9 mouse cellular contexts compared by ENCODE assay signal in genomic region chrX:21062544-21062890, GRCm38 (mm10). TPM values are rescaled to one million over a fixed set of nuclear protein-coding genes. Genes with fewer than 3 reads are reported as not detected.
A peak's percentile ranks its signal among the peaks of the same experiment; 100 is the strongest.
DNase-seq lines count a peak whose midpoint lies in the region; ATAC-seq and TF ChIP-seq lines count a peak whose summit lies in the region.
"Had no signal": no experiment of that assay in that cellular context is flagged by ENCODE, and none has a peak within 500 bp of the region (broad histone marks: within the 10 kb centered on the region; RNA-seq: fewer than 3 reads in every experiment).

No protein-coding gene starts in this region.

- TF ChIP-seq CTCF in intestine, postnatal 0 days (IDR thresholded peaks at IDR 0.05; ENCODE audit: low read depth) = no peak

- peak; percentile 2 for DNase-seq in layer of hippocampus, adult 11-12 months (ENCODE audit: low spot score)
- DNase-seq in layer of hippocampus, adult 9-11 months = no peak
- no peak for DNase-seq in forebrain, embryonic 11.5 days (ENCODE audit: low spot score)
- DNase-seq in cerebellum, adult 11 months = no peak
- no peak for DNase-seq in kidney, adult 18-20 months

- H3K27me3 ChIP-seq in forebrain, embryonic 11.5 days (ENCODE audit: control insufficient read depth, insufficient read depth, low read length) = no peaks in the 10 kb centered on the region
- no peaks in the 10 kb centered on the region for H3K27me3 ChIP-seq in intestine, postnatal 0 days (replicated peaks; ENCODE audit: control insufficient read depth, insufficient read depth, low read length)
- no peaks in the 10 kb centered on the region for H3K27me3 ChIP-seq in neural tube, embryonic 13.5 days

- no peak overlapping the region for H3K4me3 ChIP-seq in forebrain, embryonic 11.5 days (ENCODE audit: low read depth, low read length)
- H3K4me3 ChIP-seq in intestine, postnatal 0 days (ENCODE audit: low read depth, low read length) = peak overlapping the region; percentile 51; the same call in 1 of the 2 replicates
- H3K4me3 ChIP-seq in neural tube, embryonic 13.5 days = peak overlapping the region; percentile 49

- H3K9ac ChIP-seq in forebrain, embryonic 11.5 days (ENCODE audit: low read length) = peak overlapping the region; percentile 17; the same call in 1 of the 2 replicates
- no peak overlapping the region for H3K9ac ChIP-seq in intestine, postnatal 0 days (ENCODE audit: low read depth, low read length)
- peak overlapping the region; percentile 56; the same call in 1 of the 2 replicates for H3K9ac ChIP-seq in neural tube, embryonic 13.5 days

- H3K4me1 ChIP-seq in forebrain, embryonic 11.5 days (replicated peaks; ENCODE audit: control insufficient read depth, insufficient read depth, low read length) = no peaks in the 10 kb centered on the region
- H3K4me1 ChIP-seq in intestine, postnatal 0 days (replicated peaks; ENCODE audit: control insufficient read depth, insufficient read depth, low read length) = no peaks in the 10 kb centered on the region
- H3K4me1 ChIP-seq in neural tube, embryonic 13.5 days (replicated peaks) = no peaks in the 10 kb centered on the region

- 72% methylated on average over 3 of the region's 3 CpGs for WGBS in forebrain, embryonic 11.5 days
- WGBS in intestine, postnatal 0 days = 74% methylated on average over 3 of the region's 3 CpGs
- 62% methylated on average over 3 of the region's 3 CpGs for WGBS in neural tube, embryonic 13.5 days

- peak overlapping the region; percentile 35; the same call in 1 of the 2 replicates for H3K4me2 ChIP-seq in forebrain, embryonic 11.5 days (ENCODE audit: low read depth, low read length, severe bottlenecking)
- peak overlapping the region; percentile 60 for H3K4me2 ChIP-seq in intestine, postnatal 0 days (replicated peaks; ENCODE audit: low read depth)
- peak overlapping the region; percentile 48 for H3K4me2 ChIP-seq in neural tube, embryonic 13.5 days

- H3K9me3 ChIP-seq in forebrain, embryonic 11.5 days (ENCODE audit: control insufficient read depth, low read length) = no peaks in the 10 kb centered on the region
- H3K9me3 ChIP-seq in intestine, postnatal 0 days (ENCODE audit: control insufficient read depth) = no peaks in the 10 kb centered on the region
- no peaks in the 10 kb centered on the region for H3K9me3 ChIP-seq in neural tube, embryonic 13.5 days

- no peak overlapping the region for H3K27ac ChIP-seq in forebrain, embryonic 11.5 days (ENCODE audit: low read depth, low read length)
- no peak overlapping the region for H3K27ac ChIP-seq in intestine, postnatal 0 days (ENCODE audit: low read depth, low read length)
- 0 out of 2 replicates have a peak overlapping the region, but pooled peaks have one; percentile 74 for H3K27ac ChIP-seq in neural tube, embryonic 13.5 days (replicated peaks)

- 0 out of 2 replicates have a peak, but pooled peaks have one; percentile 19 for ATAC-seq in forebrain, embryonic 11.5 days (replicated peaks; ENCODE audit: low FRiP score)
- no peak for ATAC-seq in intestine, postnatal 0 days
- peak; percentile 62 for ATAC-seq in neural tube, embryonic 13.5 days (ENCODE audit: low read depth)
- no peak for ATAC-seq in megakaryocyte progenitor cell, adult 5-6 weeks (replicated peaks; ENCODE audit: poor library complexity)

- H3K36me3 ChIP-seq in forebrain, embryonic 11.5 days (ENCODE audit: control insufficient read depth, insufficient read depth, low read length) = no peaks in the 10 kb centered on the region
- no peaks in the 10 kb centered on the region for H3K36me3 ChIP-seq in intestine, postnatal 0 days (ENCODE audit: control insufficient read depth, insufficient read depth)
- no peaks in the 10 kb centered on the region for H3K36me3 ChIP-seq in neural tube, embryonic 13.5 days

RNA-seq across cellular contexts. Expression of gene Zfp182, which starts 0.4 kb away (rescaled TPM):
- 6.7 and 7.8 TPM in 2 replicates for polyA plus RNA-seq in forebrain, embryonic 11.5 days (2014; fragmentation: Nextera tagmentation; extraction: Ambion mirVana)
- 2.6 and 3.2 TPM in 2 replicates for polyA plus RNA-seq in intestine, postnatal 0 days (2015; fragmentation: Nextera tagmentation; extraction: Ambion mirVana)
- polyA plus RNA-seq in neural tube, embryonic 13.5 days (2015; fragmentation: Nextera tagmentation; extraction: Ambion mirVana) = 8.9 and 9.0 TPM in 2 replicates
- 10.0 and 14.9 TPM in 2 replicates for total RNA-seq in megakaryocyte progenitor cell, adult 5-6 weeks (2015)
- total RNA-seq in megakaryocyte progenitor cell, adult 5-6 weeks (2017) = 8.3 and 11.9 TPM in 2 replicates

RNA-seq across cellular contexts. Expression of gene Spaca5, which starts 5.7 kb away (rescaled TPM):
- not detected in 2 replicates for polyA plus RNA-seq in forebrain, embryonic 11.5 days (2014; fragmentation: Nextera tagmentation; extraction: Ambion mirVana)
- polyA plus RNA-seq in intestine, postnatal 0 days (2015; fragmentation: Nextera tagmentation; extraction: Ambion mirVana) = not detected in 2 replicates
- polyA plus RNA-seq in neural tube, embryonic 13.5 days (2015; fragmentation: Nextera tagmentation; extraction: Ambion mirVana) = not detected in 2 replicates
- total RNA-seq in megakaryocyte progenitor cell, adult 5-6 weeks (2015) = not detected in 2 replicates
- total RNA-seq in megakaryocyte progenitor cell, adult 5-6 weeks (2017) = not detected in 2 replicates
- polyA plus RNA-seq: limb, embryonic 11.5 days had no signal

RNA-seq across cellular contexts. Expression of gene Zfp300, which starts 26.8 kb away (rescaled TPM):
- polyA plus RNA-seq in forebrain, embryonic 11.5 days (2014; fragmentation: Nextera tagmentation; extraction: Ambion mirVana) = 1.7 and 2.6 TPM in 2 replicates
- 0.24 and 0.52 TPM in 2 replicates for polyA plus RNA-seq in intestine, postnatal 0 days (2015; fragmentation: Nextera tagmentation; extraction: Ambion mirVana)
- 3.9 and 4.1 TPM in 2 replicates for polyA plus RNA-seq in neural tube, embryonic 13.5 days (2015; fragmentation: Nextera tagmentation; extraction: Ambion mirVana)
- 1.3 and 1.6 TPM in 2 replicates for total RNA-seq in megakaryocyte progenitor cell, adult 5-6 weeks (2015)
- total RNA-seq in megakaryocyte progenitor cell, adult 5-6 weeks (2017) = 0.27 and 0.75 TPM in 2 replicates

RNA-seq across cellular contexts. Expression of gene Ssxa1, which starts 53.1 kb away (rescaled TPM):
- not detected in 2 replicates for polyA plus RNA-seq in forebrain, embryonic 11.5 days (2014; fragmentation: Nextera tagmentation; extraction: Ambion mirVana)
- not detected in 2 replicates for polyA plus RNA-seq in intestine, postnatal 0 days (2015; fragmentation: Nextera tagmentation; extraction: Ambion mirVana)
- not detected in 2 replicates for polyA plus RNA-seq in neural tube, embryonic 13.5 days (2015; fragmentation: Nextera tagmentation; extraction: Ambion mirVana)
- total RNA-seq in megakaryocyte progenitor cell, adult 5-6 weeks (2015) = not detected in 2 replicates
- total RNA-seq in megakaryocyte progenitor cell, adult 5-6 weeks (2017) = not detected in 2 replicates
- polyA plus RNA-seq: limb, embryonic 11.5 days had no signal

Comparison
In these comparisons a context has a peak if more than half of its experiments do, and no peak if none do; other contexts are left out.
1. ATAC-seq: peak in forebrain, embryonic 11.5 days (single experiment) and neural tube, embryonic 13.5 days (single experiment); none in intestine, postnatal 0 days (single experiment) and megakaryocyte progenitor cell, adult 5-6 weeks (single experiment).
2. Peak in every context shown above with its lines, with median percentiles within 50 percentile points of each other: H3K4me2 ChIP-seq.